Mouse (Mus musculus): Measurements from ENCODE around the gene Snx6.
A peak's percentile ranks its signal among the peaks of the same experiment; 100 is the strongest.
"Not testable (repeated sequence)": the region's sequence is repeated elsewhere in the genome, so short reads cannot be mapped to it uniquely, and the experiment has no call there.

Snx6 gene

DNA sequence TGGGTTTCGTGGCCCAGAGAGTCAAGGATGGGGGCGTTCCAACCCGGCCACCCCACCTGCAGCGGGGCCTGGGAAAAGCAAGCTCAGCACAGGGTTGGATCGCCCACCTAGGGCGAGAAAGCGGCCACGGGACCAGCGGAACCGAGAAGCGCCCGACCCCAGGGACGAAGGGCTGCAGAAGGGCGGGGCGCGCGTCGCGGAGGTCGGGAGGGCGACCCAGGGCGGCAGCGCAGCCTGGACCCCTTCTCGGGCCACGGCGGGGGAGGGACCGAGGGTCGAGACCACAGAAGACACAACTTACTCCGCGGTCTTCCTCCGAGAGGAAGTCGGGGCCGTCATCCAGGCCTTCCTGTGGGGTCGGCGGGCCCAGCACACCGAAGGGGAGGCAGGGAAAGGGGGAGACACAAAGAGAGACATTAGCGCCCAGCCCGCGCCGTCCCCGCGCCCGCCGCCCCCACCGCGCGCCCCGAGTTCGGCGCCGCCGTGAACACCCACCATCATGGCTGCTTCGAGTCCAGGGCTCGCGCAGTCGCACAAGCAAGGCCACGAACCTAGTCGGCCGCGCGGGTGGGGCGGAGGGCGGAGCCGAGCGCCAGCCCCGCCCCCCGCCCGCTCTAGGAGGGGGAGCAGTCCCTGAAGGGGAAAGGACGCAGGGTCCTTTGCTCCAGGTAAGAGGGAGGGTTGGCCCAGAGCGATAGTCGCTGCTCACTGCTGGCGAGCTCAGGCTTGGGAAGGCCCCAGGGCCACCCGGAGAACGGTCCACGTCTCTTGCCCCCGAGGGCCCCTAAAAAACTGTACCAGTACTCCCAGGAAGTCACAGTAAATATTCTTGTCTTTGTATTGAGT, at the start of gene Snx6:
TSS of gene Snx6 (minus strand) at position 551 of the 846 bp plus-strand sequence.
- peak; percentile 84 for DNase-seq (ENCODE audit: low read depth, low spot score)

DNA sequence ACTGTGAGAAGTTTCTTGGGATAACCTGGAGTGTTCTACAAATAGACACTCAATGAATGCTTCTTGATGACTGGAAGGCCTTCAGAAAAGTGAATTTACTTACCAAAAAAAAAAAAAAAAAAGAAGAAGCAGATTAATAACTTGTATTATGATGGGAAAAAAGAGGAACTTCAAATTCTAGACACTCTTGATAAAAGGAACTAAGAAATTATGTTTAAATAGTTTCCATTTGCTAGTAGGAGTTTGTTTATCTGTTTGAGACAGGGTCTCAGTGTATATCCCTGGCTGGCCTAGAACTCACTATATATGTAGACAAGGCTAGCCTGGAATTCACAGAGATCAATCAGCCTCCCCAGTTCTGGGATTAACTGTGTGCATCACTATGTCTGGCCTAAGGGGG, 48.9 kb upstream of the Snx6 start:
- DNase-seq (ENCODE audit: low read depth, low spot score), result no peak

DNA sequence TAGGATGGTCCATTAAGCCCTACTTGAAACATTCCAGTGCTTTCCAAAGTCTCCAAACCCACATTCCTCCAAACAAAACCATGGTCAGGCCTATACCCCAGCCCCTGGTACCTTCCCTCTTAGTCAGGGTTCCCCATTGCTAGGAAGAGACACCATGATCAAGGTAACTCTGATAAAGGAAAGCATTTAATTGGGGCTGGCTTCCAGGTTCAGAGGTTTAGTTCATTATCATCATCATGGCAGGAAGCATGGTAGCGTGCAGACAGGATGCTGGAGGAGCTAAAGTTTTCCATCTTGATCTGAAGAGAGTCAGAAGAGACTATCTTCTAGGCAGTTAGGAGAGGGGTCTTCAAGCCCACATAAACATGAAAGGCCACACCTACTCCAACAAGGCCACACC, 46.1 kb upstream of the Snx6 start:
- no peak for DNase-seq (ENCODE audit: low read depth, low spot score)

DNA sequence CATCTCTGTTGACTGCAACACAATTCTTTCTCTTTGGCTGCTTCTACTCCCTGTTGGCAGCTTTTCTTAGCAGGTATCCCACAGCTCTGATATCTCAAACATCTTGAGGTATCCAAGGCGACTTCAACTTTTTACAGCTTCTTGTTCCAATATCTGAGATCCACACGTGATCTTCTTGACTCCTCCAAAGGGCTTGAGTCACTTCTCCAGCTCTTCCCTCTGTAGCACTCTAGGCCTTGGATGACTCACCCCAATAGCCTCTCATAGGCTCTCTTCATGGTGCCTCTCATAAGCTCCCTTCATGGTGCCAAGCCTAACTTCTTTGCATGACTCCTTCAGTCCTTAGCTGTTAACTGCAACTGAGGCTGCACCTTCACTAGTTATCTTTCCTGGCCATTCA, 44.3 kb upstream of the Snx6 start:
- no peak for DNase-seq (ENCODE audit: low read depth, low spot score)

DNA sequence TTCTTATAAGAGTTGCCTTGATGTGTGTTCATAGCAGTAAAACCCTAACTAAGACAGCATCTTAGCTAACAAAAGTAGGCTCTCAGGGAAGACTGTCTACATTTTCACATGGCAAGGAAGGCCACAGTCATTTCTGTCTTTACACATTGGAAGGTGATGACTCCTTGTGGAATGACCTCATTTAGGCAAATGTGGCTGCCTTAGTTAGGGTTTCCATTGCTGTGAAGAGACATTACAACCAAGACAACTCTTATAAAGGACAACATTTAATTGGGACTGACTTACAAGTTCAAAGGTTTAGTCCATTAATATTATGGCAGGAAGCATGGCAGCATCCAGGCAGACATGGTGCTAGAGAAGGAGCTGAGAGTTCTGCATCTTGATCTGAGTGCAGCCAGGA, 43.4 kb upstream of the Snx6 start:
- no peak for DNase-seq (ENCODE audit: low read depth, low spot score)

DNA sequence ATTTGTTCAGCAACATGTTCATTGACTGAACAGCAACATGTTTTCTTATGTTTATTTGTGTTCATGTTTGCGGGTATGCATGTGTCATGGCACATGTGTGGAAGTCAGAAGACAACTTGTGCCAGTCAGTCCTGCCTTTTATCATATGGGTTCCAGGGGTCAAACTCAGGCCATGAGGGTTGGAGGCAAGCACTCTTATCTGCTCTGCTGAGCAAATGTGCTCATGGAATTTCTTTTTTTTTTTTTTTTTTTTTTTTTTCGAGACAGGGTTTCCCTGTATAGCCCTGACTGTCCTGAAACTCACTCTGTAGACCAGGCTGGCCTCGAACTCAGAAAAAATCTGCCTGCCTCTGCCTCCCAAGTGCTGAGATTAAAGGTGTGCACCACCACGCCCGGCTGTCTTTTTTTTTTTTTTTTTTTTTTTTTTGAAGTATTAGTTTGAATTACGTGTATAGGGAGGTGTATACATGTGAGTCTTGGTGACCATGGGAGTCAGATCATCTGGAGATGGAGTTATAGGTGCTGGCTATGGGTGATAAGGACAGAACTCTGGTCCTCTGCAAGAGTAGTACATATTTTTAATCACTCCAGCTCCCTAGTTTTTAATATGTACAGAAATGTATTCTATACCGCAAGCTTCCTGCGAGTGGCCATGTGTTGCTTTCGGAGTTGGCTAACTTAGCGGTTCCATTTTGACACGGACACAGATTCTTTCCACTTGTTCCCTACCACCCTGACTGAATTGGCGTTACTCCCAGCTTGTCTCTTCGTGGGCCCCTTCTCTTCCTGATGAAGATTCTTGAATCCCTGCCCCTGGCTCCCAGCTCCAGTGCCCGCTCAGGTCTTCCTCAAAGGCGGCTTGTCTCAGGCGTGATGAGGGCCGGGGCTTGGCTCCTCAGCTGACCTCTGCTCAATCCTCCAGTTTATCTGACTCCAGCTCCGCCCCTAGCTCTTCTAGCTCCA, 40.4 kb upstream of the Snx6 start:
- peak; percentile 19 for DNase-seq (ENCODE audit: low read depth, low spot score)

DNA sequence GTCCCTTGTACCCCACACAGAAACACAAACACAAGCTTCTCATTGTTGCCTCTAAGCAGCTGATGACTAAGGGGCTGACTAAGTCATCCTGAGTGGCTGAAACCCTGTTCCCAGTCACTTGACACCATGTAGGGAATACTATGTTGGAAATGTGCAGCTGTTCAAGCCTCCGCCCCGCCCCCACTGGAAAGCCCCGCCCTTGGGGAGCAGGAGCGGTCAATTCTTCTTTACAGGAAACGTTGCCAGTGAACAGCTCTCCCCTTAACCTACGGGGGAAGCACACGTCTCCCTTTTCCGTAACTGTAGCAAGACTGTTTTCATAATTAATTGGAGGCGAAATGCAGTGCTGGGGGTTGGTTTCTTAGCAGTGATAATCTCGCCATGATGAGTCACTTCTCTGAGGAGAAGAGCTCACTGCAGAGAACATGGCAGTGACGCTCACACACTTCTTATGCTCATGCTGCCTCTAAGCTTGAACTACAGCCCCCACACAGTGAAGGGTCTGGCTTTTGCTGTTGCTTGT, 39.5 kb upstream of the Snx6 start:
- DNase-seq (ENCODE audit: low read depth, low spot score), result peak; percentile 77

DNA sequence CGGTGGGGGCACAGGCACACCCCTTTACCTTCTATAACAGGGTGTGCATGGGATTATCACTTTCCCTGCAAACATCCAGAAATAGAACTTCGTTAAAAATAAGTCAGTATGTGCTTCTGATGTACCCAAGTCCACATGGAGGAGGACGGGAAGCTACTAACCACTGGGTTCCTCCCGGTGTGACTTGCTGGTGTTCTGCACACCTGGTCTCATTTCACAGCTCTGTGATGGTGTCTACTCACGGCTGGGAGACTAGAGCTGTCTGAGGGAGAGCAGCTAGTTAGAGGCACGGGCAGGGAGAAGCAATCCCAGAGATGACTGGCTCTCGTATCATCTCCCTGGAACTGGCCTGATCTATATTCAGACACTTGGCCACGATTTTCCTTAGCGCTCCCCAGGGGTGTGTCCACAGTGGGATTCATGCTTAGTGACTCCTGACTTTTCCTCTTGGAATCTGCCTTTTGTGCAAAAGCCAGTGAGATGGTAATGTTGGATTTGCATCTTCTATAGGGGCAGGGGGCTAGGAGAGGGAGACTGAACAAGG, 38.4 kb upstream of the Snx6 start:
- DNase-seq (ENCODE audit: low read depth, low spot score), result peak; percentile 20

DNA sequence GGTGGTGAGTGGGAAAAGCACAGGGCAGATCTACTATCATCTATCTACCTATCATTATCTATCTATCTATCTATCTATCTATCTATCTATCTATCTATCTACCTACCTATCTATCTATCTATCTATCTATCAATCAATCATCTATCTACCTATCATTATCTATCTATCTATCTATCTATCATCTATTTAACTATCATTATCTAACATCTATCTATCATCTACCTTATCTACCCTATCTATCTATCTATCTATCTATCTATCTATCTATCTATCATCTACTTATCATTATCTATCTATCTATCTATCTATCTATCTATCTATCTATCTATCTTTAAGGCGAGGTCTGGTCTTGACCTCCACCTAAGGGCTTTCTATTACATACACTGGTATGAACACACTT, 36.4 kb upstream of the Snx6 start:
- DNase-seq (ENCODE audit: low read depth, low spot score), result not testable (repeated sequence)

DNA sequence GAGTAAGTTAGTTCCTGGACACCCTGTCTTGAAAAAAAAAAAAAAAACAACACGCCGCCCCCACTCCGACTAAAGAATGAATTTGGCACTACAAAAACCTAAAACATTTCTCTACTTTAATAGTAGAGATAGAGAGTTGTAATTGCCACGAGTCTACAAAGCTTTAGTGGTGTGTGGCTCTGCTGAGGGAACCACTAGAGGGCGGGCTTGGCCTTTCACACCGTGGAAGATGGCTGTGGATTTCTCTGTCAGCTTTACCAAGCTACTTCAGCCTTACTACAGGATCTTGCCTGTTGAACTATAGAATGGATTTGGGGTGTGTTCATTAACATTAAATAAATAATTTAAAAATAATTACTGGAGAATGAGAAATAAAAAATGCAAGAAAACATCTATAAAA, 35.1 kb upstream of the Snx6 start:
- peak; percentile 73 for DNase-seq (ENCODE audit: low read depth, low spot score)

DNA sequence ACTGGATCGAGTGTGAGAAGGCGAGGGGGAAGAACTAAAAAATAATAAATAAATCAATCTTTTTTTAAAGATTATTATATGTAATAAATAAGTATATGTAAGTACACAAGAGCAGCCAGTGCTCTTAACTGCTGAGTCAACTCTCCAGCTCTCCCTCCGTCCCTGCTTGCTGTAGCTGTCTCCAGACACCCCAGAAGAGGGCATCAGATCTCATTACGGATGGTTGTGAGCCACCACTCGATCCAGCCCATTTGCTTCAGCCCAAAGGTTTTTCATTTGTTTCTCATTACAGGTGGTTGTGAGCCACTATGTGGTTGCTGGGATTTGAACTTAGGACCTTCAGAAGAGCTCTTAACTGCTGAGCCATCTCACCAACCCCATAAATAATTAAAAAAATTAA, 34.4 kb upstream of the Snx6 start:
- no peak for DNase-seq (ENCODE audit: low read depth, low spot score)

DNA sequence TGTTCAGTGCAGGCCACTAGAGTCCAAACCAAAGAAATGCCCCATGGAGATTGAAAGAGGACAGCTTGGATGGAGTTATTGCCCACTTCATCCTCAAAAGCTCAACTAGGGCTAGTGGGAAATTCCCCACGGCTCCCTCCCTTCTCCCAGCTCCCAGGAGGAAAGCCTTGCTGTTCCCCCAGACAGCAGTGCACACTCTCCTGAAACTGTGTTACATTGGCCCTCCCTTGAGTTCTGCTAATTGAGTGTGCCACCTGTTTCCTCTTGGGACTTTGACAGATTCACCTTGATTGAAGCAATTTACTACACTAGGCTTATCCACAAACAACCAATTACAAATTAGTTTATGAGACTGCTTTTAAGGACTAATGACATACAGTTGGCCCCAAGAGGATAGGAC, 32.5 kb upstream of the Snx6 start:
- DNase-seq (ENCODE audit: low read depth, low spot score), result no peak

DNA sequence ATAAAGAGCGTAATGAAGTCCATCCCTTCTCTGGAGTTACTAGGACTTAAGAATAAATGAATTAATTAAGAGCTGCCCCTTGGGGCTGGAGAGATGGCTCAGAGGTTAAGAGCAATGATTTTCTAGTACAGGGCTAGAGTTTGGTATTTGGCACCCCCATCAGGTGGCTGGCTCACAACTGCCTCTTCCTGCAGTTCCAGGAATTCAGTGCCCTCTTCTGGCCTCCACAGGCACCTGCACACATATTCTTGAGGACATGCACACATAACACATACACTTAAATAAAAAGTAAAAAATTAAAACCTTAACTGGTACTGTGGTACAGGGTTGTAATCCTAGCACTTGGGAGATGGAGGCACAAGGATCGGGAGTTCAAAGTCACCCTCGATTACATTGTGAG, 29.7 kb upstream of the Snx6 start:
- no peak for DNase-seq (ENCODE audit: low read depth, low spot score)

DNA sequence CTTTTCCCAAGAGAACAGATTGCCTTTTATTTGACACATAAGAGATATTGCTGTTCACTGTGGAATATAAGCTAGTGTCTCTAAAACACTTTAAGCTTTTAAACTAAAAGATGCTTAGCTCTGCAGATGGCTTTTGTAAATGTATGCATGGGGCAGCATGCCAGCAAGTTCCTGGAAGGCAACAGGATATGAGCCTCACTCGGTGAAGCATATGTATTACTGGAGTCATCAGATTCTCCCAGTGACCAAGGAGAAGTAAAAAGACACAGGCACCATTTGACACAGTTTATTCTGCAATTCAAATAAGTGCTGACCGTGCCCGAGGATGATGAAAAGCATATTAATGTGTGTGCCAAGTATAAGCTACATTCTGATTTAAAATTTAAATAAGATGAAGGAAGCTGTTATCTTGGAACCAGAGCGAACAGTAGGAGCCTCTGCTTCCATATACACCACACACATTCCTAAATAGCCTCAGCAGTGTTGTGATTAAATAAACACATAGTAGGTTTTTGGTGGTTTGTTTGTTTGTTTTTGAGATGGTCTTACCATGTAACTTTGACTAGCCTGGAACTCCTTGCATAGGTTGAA, 27.4 kb upstream of the Snx6 start:
- no peak for DNase-seq (ENCODE audit: low read depth, low spot score)

DNA sequence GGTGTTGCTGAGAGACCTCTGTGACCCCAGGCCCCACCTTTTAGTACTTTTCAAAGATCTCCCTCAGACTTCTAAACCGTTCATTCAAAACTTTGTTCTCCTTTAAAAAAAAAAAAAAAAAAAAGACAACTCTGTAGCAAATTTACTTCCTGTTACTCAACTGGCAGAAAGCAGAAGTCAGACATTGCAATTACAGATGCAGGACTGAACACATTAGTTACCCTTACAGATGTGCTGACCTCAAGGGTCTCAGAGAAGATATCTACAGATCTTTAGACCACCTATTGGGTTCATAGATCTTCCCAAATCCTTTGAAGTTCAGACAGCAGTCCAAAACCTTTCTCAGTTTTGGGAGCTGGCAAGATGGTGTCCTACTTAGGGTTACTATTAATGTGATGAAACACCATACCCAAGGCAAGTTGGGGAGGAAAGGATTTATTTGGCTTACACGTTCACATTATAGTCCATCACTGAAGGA, 25.2 kb upstream of the Snx6 start:
- no peak for DNase-seq (ENCODE audit: low read depth, low spot score)

DNA sequence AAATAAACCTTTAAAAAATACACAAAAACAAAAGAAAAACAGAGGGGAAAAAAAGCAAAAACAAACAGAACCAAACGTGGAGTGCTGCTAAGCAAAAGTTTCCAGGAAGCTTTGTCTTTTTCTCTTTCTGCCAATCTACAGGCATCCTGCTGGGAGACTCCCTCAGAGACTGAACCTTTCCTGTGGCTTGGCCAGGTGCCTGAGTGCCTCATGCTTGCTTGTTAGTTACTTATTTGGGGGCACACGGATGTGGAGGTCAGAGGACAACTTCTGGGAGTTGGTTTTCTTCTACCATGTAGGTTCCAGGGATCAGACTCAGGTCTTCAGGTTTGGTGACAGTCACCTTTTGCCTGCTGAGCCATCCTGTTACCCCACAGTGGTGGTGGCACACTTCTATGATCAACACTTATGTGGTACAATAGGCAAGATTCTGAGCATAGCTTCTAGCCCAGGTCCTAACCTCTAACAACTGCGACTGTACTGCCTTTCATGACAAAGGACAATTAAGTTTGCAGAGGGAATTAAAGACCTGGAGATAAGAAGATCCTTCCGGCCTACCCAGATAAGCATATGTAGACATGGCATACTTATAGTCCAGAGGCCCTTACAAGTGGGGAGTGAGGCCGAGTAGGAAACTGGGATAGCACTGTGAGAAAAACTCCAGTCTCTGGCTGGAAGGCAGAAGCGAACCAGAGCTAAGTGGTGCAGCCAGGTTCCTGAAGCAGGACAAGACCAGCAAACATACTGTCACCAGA, 23.9 kb upstream of the Snx6 start:
- no peak for DNase-seq (ENCODE audit: low read depth, low spot score)

DNA sequence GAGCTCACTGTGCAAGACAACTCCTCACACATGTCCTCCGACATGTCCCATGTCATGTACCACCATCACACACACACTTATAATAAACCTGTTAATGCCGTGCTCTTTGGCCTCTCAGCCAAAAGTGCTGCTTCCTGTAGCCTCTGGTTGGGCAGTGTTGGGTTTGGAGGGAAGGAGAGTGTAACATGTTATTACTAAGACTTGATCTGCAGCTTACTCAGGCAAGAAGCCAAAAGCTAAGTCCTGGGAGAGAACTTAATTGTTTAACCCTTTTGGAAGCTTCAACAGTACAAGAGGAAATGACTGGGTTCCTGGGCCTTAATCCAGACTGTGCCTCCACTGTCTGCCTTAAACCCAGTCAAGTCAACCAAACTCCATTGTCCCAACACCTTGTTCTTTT, 14.6 kb upstream of the Snx6 start:
- DNase-seq (ENCODE audit: low read depth, low spot score), result no peak

DNA sequence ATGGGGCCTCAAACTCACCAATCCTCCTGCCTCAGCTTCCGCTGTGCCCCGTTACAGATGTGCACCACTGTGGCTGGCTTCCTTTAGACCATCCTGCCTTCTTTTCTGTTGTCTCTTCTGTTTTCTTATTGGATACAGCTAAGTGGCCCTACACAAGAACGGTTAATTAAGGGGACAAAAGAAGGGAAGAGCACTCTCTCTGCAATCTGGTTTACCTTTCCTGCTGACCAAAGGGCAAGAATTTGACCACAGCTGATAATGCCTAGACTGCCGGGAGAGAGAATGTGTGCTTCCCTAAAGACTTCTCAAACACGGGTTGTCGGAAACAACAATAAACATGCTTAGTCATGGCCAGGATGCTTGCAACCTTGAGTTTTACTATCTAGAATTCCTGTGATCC, 12.0 kb upstream of the Snx6 start:
- DNase-seq (ENCODE audit: low read depth, low spot score), result no peak

DNA sequence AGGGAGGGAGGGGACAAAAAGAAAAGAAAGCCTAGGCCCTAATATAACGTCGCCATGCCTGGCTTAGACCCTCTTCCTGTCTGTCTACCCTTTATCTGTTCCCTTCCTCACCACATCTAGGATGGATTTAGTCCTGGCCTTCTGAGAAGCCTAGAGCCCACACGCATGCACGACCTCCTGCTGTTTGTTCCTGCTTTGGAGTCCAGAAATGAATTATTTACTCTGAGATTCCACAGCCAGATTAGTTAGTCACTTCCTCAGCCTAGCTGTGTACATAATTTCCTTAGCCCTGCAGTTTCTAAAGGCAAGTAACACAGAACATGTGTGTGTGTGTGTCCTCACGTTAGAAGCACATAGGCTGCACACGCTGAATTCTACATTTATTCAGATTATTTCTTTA, 10.6 kb upstream of the Snx6 start:
- DNase-seq (ENCODE audit: low read depth, low spot score), result no peak

DNA sequence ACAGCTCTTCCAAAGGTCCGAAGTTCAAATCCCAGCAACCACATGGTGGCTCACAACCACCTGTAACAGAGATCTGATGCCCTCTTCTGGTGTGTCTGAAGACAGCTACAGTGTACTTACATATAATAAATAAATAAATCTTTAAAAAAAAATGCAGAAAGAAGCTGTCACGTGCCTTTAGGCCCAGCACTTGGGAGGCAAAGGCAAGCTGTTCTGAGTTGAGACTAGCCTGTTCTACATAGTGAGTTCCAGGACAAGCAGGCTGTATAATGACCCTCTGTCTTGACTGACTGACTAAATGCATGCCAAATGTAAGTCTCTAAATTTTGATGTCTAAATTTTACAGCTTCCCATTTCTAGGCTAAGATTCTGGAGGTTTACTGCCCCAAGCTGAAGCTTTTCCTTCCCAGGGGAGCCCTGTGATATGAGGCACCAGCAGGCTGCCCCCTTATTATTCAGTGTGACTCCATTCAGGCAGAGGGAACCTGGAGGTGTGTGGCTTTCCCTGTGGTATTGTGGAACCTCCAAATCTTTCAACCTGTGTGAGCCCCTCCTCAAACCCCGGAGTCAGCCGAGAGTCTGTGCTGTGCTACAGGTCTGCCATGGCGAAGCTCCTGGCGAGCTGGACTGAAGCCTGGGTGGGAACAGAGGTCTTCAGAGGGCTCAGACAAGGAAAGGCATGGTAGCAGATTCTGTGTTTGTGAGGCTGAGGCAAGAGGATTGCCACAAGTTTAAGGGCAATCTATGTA, 9.9 kb upstream of the Snx6 start:
- no peak for DNase-seq (ENCODE audit: low read depth, low spot score)

Measured in skeletal muscle tissue, adult 2 months (tissue).